Mouse (Mus musculus) cortical plate, adult 2 months (tissue): ENCODE results near the gene Phf14. TPM values are rescaled to one million over a fixed set of nuclear protein-coding genes. Genes with fewer than 3 reads are reported as not detected.

Source experiments
- H3K27ac ChIP-seq: fragments of 200-500 bp; 2 replicates; pipeline ENCODE4 v1.5.1; 2012; ENCODE audit warnings: low read length, control low read depth, inconsistent platforms; ENCODE audit not compliant: insufficient read depth
- H3K4me1 ChIP-seq: fragments of 200-500 bp; 2 replicates; pipeline ENCODE4 v1.6.1; 2011; ENCODE audit warnings: low read length; ENCODE audit not compliant: control insufficient read depth, insufficient read depth
- H3K4me3 ChIP-seq: fragments of 200-500 bp; 2 replicates; pipeline ENCODE4 v1.5.1; 2011; ENCODE audit warnings: mild to moderate bottlenecking, low read length, control low read depth; ENCODE audit not compliant: insufficient read depth
- CTCF ChIP-seq: fragments of 200-500 bp; IDR thresholded peaks from 2 replicates; pipeline ENCODE4 v1.5.1; 2011; ENCODE audit warnings: mild to moderate bottlenecking, control low read depth, low read length; ENCODE audit not compliant: insufficient read depth; ENCODE audit errors: extremely low read depth
- POLR2A ChIP-seq: fragments of 200-500 bp; IDR thresholded peaks from 2 replicates; pipeline ENCODE4 v1.6.1; 2011; ENCODE audit warnings: mild to moderate bottlenecking, low read length, control low read depth; ENCODE audit not compliant: insufficient read depth; ENCODE audit errors: extremely low read depth
- polyA plus RNA-seq: library from polyadenylated mRNA; depleted of rRNA; stranded (reverse); fragments of >200 nt; gene quantifications from 2 replicates; pipeline ENCODE4 v1.2.3, GENCODE M21; 2012

The Phf14 gene
- polyA plus RNA-seq, 1 experiment: 47.8 TPM

- H3K4me3 ChIP-seq: no peak overlapping the region
- TF ChIP-seq POLR2A (no peak), CTCF (no peak)
- no peak overlapping the region for H3K27ac ChIP-seq
- H3K4me1 ChIP-seq: peaks cover 2% of the 10 kb centered on the region; the same call in 1 of the 2 replicates
These were observed 174.5 kb downstream of the Phf14 start for GRCm38 (mm10) chr6:12082125-12082524.

DNA sequence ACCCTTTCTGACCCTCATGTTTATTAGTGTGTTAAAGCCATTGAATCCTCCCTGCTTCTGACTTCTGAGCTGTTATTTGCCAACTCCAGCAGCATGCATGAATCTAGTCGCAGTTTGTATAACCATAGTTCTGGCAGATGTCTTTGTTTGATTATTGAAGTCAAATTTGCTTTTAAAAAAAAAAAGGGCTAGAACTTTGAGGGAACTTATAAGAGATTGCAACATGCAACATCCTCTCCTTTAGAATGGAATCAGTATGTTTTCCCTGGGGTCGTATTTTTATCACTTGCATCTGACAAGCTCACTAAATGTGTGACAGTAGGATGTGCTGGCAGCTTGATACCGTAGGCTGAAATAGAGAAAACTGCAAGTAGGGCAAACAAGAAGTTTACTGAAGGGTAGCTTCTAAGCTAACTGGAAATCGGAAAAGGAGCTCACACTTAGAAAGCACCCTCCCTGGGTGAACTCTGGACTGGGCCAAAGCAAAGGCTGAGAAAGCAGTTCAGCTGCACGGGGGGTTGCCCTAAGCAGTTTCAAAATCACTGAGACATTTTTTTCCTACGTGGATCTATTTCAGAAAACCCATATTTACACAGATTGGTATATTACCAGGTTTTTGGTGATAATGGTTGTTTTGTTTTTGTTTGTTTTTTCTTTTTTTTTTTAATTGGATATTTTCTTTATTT lies 175.1 kb downstream of the Phf14 start:
- Histone ChIP-seq H3K4me3 (no peak overlapping the region), H3K27ac (no peak overlapping the region), H3K4me1 (peaks cover 2% of the 10 kb centered on the region; the same call in 1 of the 2 replicates)
- TF ChIP-seq POLR2A (no peak), CTCF (no peak)

DNA sequence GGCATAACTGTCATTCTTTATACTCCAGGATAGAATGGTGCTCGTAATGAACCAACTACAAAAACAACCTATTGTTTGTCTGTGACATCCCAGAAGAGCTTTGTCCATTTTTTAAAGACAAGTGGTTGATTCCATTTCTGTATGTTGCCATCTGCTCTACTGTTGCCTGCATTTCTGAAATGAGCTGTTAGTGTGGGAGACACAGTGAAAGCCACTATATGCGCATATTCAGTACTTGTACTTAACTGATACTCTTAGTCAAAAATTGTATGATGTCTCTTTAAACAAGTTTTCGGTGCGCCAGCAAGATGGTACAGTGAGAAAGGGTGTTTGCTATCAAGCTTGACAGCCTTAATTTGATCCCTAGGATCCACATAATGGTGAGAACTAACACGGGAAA lies 177.1 kb downstream of the Phf14 start:
- no peak overlapping the region for H3K4me3 ChIP-seq
- H3K4me1 ChIP-seq: peaks cover 2% of the 10 kb centered on the region; the same call in 1 of the 2 replicates
- H3K27ac ChIP-seq: no peak overlapping the region
- TF ChIP-seq CTCF (no peak), POLR2A (no peak)

- no peak overlapping the region for H3K27ac ChIP-seq
- TF ChIP-seq POLR2A (no peak), CTCF (no peak)
These were observed 181.9 kb downstream of the Phf14 start for GRCm38 (mm10) chr6:12089439-12089992.

GRCm38 (mm10) chr6:12095716-12096115 lies 188.1 kb downstream of the Phf14 start:
- Histone ChIP-seq H3K27ac (no peak overlapping the region), H3K4me1 (no peaks in the 10 kb centered on the region), H3K4me3 (no peak overlapping the region)
- TF ChIP-seq POLR2A: no peak
- no peak for TF ChIP-seq CTCF

More at GRCm38 (mm10) chr6:12089439-12089992, 181.9 kb downstream of the Phf14 start:
- H3K4me3 ChIP-seq: no peak overlapping the region
- H3K4me1 ChIP-seq: no peaks in the 10 kb centered on the region

GRCm38 (mm10) chr6:12097125-12097524 lies 189.5 kb downstream of the Phf14 start:
- TF ChIP-seq POLR2A (no peak), CTCF (no peak)
- Histone ChIP-seq H3K4me3 (no peak overlapping the region), H3K4me1 (no peaks in the 10 kb centered on the region), H3K27ac (no peak overlapping the region)

- no peaks in the 10 kb centered on the region; the same call in 1 of the 2 replicates for H3K4me1 ChIP-seq
- H3K27ac ChIP-seq: no peak overlapping the region
- no peak for TF ChIP-seq POLR2A
- no peak for TF ChIP-seq CTCF
These were observed 197.5 kb downstream of the Phf14 start for GRCm38 (mm10) chr6:12105144-12105543.

DNA sequence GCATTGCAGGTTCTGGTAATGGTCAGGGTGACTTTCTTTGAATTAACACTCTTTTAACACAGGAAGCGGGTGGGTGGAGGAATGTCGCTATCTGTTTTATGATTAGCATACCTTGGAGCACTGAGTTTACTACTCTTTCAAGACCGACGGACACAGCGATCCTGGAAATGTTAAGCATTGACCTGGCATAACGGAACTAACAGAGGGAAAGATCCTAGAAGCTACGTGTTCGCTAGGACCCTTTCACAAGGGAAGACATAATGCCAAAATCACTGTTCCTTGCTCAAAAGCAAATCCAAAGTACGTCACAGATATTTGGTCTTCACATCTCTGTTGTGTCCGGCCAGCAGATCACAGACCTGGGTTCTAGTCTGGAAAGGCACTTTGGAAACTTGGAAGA lies 199.7 kb downstream of the Phf14 start:
- H3K27ac ChIP-seq: no peak overlapping the region
- TF ChIP-seq POLR2A (no peak), CTCF (no peak)
- no peak overlapping the region for H3K4me3 ChIP-seq
- H3K4me1 ChIP-seq: no peaks in the 10 kb centered on the region; the same call in 1 of the 2 replicates

More at GRCm38 (mm10) chr6:12105144-12105543, 197.5 kb downstream of the Phf14 start:
- no peak overlapping the region for H3K4me3 ChIP-seq

- Histone ChIP-seq H3K27ac (no peak overlapping the region), H3K4me1 (no peaks in the 10 kb centered on the region; the same call in 1 of the 2 replicates), H3K4me3 (no peak overlapping the region)
- TF ChIP-seq CTCF (no peak), POLR2A (no peak)
These were observed 200.2 kb downstream of the Phf14 start for GRCm38 (mm10) chr6:12107786-12108185.

DNA sequence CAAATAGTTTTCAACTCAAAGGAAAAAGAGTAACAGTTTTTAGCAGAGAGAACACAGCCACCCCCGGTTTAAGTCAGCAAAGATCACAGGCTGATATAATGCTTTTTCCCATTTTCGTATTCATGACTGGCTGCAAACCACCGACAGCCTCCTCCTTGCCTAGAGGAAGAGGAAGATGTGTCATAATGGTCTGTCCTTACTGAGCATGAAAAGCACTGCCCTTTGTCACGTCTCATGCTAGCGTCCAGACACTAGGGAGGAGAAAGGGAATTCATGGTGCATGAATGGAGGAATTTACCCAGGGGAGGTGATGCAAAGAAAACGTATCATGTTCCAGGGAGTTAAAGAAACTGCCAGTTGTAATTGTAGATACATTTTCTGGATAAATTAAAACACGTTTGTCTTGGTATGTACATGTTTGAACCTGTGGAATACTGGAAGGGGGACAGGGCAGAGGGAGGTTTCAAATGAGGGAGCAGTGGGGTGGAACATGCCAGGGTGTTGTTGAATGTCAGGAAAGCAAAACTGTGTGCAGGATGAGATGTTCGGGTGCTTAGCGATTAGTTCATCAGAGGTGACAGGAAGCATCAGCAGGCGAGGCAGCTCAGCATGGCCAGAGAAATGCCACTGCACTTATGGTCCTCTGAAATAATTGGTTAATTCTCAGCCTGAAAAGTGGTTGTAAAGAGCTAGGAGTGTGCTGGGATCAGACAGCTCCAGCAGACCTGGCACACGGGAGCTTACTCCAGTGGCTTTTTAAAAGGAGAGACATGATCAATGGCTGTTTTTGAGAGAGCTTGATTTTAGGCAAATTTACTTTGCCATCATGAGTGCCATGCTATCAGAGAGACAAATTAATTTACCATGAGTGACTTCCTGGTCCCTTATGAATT lies 209.6 kb downstream of the Phf14 start:
- no peak overlapping the region for H3K27ac ChIP-seq
- H3K4me3 ChIP-seq: no peak overlapping the region
- H3K4me1 ChIP-seq: no peaks in the 10 kb centered on the region
- TF ChIP-seq CTCF: no peak
- no peak for TF ChIP-seq POLR2A
